Mouse (Mus musculus) small intestine, adult 2 months (tissue): ENCODE results near the gene Ankrd24. TPM values are rescaled to one million over a fixed set of nuclear protein-coding genes. Genes with fewer than 3 reads are reported as not detected.
"Not testable (repeated sequence)": the region's sequence is repeated elsewhere in the genome, so short reads cannot be mapped to it uniquely, and the experiment has no call there.

Experiments
- H3K27ac ChIP-seq: fragments of 200-500 bp; 2 replicates; pipeline ENCODE4 v1.5.1; 2012; ENCODE audit warnings: low read depth, low read length, control low read depth, inconsistent platforms; ENCODE audit not compliant: insufficient read depth
- H3K27me3 ChIP-seq: fragments of 200-500 bp; 2 replicates; pipeline ENCODE4 v1.6.1; 2012; ENCODE audit warnings: mild to moderate bottlenecking, moderate library complexity, low read length, inconsistent platforms; ENCODE audit not compliant: control insufficient read depth, insufficient read depth
- H3K36me3 ChIP-seq: fragments of 200-500 bp; 2 replicates; pipeline ENCODE4 v1.6.1; 2012; ENCODE audit warnings: mild to moderate bottlenecking, low read length, control low read depth, inconsistent platforms; ENCODE audit not compliant: control insufficient read depth, insufficient read depth
- H3K4me1 ChIP-seq: fragments of 200-500 bp; 2 replicates; pipeline ENCODE4 v1.6.1; 2012; ENCODE audit warnings: low read length, inconsistent platforms, mixed read lengths; ENCODE audit not compliant: control insufficient read depth, insufficient read depth, insufficient read length
- H3K4me3 ChIP-seq: fragments of 200-500 bp; 2 replicates; pipeline ENCODE4 v1.5.1; 2012; ENCODE audit warnings: low read depth, mild to moderate bottlenecking, control low read depth, inconsistent platforms, low read length, moderate library complexity
- CTCF ChIP-seq: fragments of 200-500 bp; IDR thresholded peaks from 2 replicates; pipeline ENCODE4 v1.5.1; 2012; ENCODE audit warnings: low read depth, mild to moderate bottlenecking, control low read depth, inconsistent platforms, low read length, moderate library complexity, mixed read lengths; ENCODE audit not compliant: insufficient replicate concordance, insufficient read length; ENCODE audit errors: extremely low read depth
- POLR2A ChIP-seq: fragments of 200-500 bp; IDR thresholded peaks from 2 replicates; pipeline ENCODE4 v1.6.1; 2012; ENCODE audit warnings: low read depth, mild to moderate bottlenecking, control low read depth, inconsistent platforms, low read length, moderate library complexity
- WGBS: fragments of 180-500 bp; shearing (Covaris S2); methylation state at CpG from one replicate; pipeline ENCODE4 v1.1.7; 2018; 5-methylcytosine and 5-hydroxymethylcytosine counted together
- polyA plus RNA-seq: library from polyadenylated mRNA; depleted of rRNA; stranded (reverse); fragments of >200 nt; gene quantifications from 2 replicates; pipeline ENCODE4 v1.2.3, GENCODE M21; 2012; rRNA removed

Ankrd24 gene
- polyA plus RNA-seq, 1 experiment, result 11.3 TPM

GRCm38 (mm10) chr10:81644716-81645115, 16.4 kb downstream of the Ankrd24 start:
- H3K4me1 ChIP-seq, result peaks cover 9% of the 10 kb centered on the region; the same call in 1 of the 2 replicates
- H3K27ac ChIP-seq, result no peak overlapping the region
- no peaks in the 10 kb centered on the region for H3K27me3 ChIP-seq
- no peaks in the 10 kb centered on the region for H3K36me3 ChIP-seq
- WGBS, result 95% methylated on average over 18 of the region's 18 CpGs
- TF ChIP-seq POLR2A (no peak), CTCF (no peak)
- H3K4me3 ChIP-seq, result no peak overlapping the region

GRCm38 (mm10) chr10:81645391-81645790, 17.1 kb downstream of the Ankrd24 start:
- Histone ChIP-seq H3K27me3 (no peaks in the 10 kb centered on the region), H3K27ac (no peak overlapping the region), H3K36me3 (no peaks in the 10 kb centered on the region), H3K4me3 (no peak overlapping the region), H3K4me1 (peaks cover 9% of the 10 kb centered on the region; the same call in 1 of the 2 replicates)
- whole genome bisulfite sequencing, result 92% methylated on average over 4 of the region's 4 CpGs
- TF ChIP-seq POLR2A (no peak), CTCF (no peak)

DNA sequence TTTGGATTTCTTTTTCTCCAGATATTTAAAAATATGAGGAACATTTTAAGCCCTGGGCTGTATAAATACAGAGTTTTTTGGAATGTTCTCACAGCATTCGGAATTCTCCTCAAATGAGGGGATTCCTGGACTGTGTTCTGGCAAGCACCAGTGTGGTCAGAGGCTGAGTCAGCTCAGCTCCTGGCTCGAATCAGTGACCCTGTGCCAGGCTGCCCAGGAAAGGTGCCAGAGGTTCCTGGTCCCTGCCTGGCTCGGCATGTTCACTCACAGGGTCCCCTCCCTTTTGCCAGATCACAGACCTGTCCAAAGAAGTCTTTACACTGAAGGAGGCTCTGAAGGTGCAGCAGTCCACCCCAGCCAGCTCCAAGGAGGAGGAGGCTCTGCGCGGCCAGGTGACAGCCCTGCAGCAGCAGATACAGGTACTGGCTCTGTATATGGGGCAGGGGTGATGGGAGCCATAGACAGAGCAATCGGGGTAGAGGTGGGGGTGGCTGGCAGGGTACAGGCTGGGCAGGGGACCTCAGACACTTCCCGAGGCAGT, 17.7 kb downstream of the Ankrd24 start:
- H3K36me3 ChIP-seq, result no peaks in the 10 kb centered on the region
- H3K4me3 ChIP-seq, result no peak overlapping the region
- H3K27me3 ChIP-seq, result no peaks in the 10 kb centered on the region
- TF ChIP-seq POLR2A, result no peak
- no peak for TF ChIP-seq CTCF
- 82% methylated on average over 7 of the region's 7 CpGs for WGBS
- H3K27ac ChIP-seq, result no peak overlapping the region
- peaks cover 9% of the 10 kb centered on the region; the same call in 1 of the 2 replicates for H3K4me1 ChIP-seq

DNA sequence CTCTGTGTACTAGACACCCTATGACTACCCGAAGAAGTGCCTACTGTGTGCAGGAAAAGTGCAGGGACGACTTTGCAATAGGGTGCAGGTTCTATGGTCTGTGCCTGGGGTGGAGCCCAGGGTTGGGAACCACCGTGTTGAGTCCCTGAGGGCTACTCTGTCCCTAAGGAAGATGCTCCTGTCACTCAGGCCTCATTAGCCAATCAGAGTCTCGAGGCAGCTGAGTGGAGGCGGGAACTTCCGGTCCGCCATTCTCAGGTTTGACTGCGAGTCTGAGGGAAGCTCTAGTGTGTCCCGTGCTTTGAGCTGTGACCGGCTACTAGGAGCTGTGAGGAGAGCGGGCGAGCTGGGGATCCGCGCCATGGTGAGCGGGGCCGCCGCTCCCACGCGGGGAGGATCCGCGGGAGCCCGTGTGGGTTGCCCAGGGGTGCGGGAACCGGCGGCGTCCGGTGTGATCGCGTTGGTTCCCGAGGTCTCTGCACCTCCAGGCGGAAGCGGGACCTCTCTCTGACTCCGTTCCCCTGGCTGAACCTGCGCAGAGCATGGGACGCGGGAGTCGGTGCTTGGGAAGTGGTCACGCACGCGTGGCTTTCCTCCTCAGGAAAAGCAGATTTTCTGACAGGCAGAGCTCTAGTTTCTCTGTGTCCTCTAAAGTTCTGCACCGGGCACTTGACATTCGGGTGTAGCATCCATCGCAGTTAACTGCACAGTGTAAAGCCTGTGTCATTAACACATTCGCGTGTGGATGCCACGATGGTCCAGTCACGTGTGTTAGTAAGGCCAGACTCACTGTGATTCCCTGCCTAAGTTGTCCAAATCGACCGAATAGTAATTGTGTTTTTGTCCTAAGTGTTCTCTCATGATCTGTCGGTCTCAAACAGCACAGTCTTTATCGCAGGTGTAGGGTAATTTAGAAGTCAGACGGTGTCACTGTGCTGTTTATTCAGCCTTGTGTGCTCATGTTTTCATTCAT, 20.7 kb downstream of the Ankrd24 start, which contains the start of gene Gm10778:
Gm10778 (plus strand) TSS at position 257 of the 973 bp plus-strand sequence.
- not testable (repeated sequence) for H3K27ac ChIP-seq, H3K4me1 ChIP-seq, H3K36me3 ChIP-seq, H3K27me3 ChIP-seq
- peak within 1 kb of the TSS; percentile 69 for H3K4me3 ChIP-seq
- under 1% methylated on average over 34 of the region's 52 CpGs for WGBS

- no peaks in the 10 kb centered on the region for H3K4me1 ChIP-seq
- TF ChIP-seq CTCF, result no peak
- no peak for TF ChIP-seq POLR2A
- no peaks in the 10 kb centered on the region for H3K27me3 ChIP-seq
- peaks cover 9% of the 10 kb centered on the region; the same call in 1 of the 2 replicates for H3K36me3 ChIP-seq
- H3K27ac ChIP-seq, result no peak overlapping the region
- H3K4me3 ChIP-seq, result no peak overlapping the region
- WGBS, result 96% methylated on average over 10 of the region's 10 CpGs
These were observed 26.8 kb downstream of the Ankrd24 start for GRCm38 (mm10) chr10:81655178-81655577.

DNA sequence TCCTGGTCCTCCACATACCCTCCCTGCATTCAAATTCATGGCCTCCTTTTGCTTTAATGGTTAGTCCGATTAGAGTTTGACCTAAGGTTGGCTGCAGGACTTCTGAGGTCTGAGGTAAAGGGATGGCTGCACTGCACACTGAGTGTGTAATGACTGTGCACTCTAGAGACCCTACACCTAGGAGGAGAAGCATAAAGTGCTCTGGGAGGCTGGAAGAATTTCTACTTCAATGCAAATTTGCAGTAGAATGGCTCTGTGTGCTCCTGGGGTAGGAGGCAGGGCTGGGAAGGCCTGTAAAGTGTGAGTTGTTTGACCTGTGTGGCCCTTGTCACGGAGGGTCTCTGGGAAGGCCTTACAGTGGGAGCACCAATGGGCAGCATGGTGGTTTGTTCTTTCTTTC, 27.8 kb downstream of the Ankrd24 start:
- H3K27ac ChIP-seq, result no peak overlapping the region
- peaks cover 9% of the 10 kb centered on the region; the same call in 1 of the 2 replicates for H3K36me3 ChIP-seq
- no peak overlapping the region for H3K4me3 ChIP-seq
- WGBS, result 98% methylated on average over 2 of the region's 2 CpGs
- TF ChIP-seq POLR2A (no peak), CTCF (no peak)
- no peaks in the 10 kb centered on the region for H3K27me3 ChIP-seq
- H3K4me1 ChIP-seq, result no peaks in the 10 kb centered on the region

- H3K27ac ChIP-seq, H3K27me3 ChIP-seq, H3K36me3 ChIP-seq, H3K4me1 ChIP-seq, H3K4me3 ChIP-seq: not testable (repeated sequence)
- no CpG with 5 or more reads among the region's 18 CpGs for WGBS
These were observed 58.8 kb downstream of the Ankrd24 start for GRCm38 (mm10) chr10:81687114-81687513.

Other genes with a start within 250 kb of the Ankrd24 start
- gene Dohh, start 244.1 kb upstream of the Ankrd24 start, polyA plus RNA-seq, result 86.8 and 113 TPM in 2 replicates
- 1.8 and 4.8 TPM in 2 replicates for gene Gm48551, start 244.1 kb upstream of the Ankrd24 start, polyA plus RNA-seq
- gene Gm48552, start 239.5 kb upstream of the Ankrd24 start, polyA plus RNA-seq, result 2.9 and 5.0 TPM in 2 replicates
- gene Smim24, start 235.5 kb upstream of the Ankrd24 start, polyA plus RNA-seq, result 2,702 and 6,898 TPM in 2 replicates
- gene Nfic, start 172.9 kb upstream of the Ankrd24 start, polyA plus RNA-seq, result 15.5 and 19.4 TPM in 2 replicates
- gene Celf5, start 145.8 kb upstream of the Ankrd24 start, polyA plus RNA-seq, result 1.1 and 3.3 TPM in 2 replicates
- 196 and 354 TPM in 2 replicates for gene Ncln, start 132.1 kb upstream of the Ankrd24 start, polyA plus RNA-seq
- gene S1pr4, start 128.4 kb upstream of the Ankrd24 start, polyA plus RNA-seq, result 4.0 and 5.6 TPM in 2 replicates
- gene Gna15, start 104.3 kb upstream of the Ankrd24 start, polyA plus RNA-seq, result 1.5 and 3.0 TPM in 2 replicates
- 318 and 828 TPM in 2 replicates for gene Gna11, start 83.3 kb upstream of the Ankrd24 start, polyA plus RNA-seq
- 1,054 and 3,003 TPM in 2 replicates for gene Aes, start 69.1 kb upstream of the Ankrd24 start, polyA plus RNA-seq
- gene Tle2, start 54.0 kb upstream of the Ankrd24 start, polyA plus RNA-seq, result 17.8 and 20.4 TPM in 2 replicates
- 7.3 and 34.4 TPM in 2 replicates for gene Tle6, start 27.5 kb upstream of the Ankrd24 start, polyA plus RNA-seq
- gene BC025920, start 22.3 kb upstream of the Ankrd24 start, polyA plus RNA-seq, result 0.33 and 0.58 TPM in 2 replicates
- gene Sirt6, start 743 bp upstream of the Ankrd24 start, polyA plus RNA-seq, result 16.4 and 34.7 TPM in 2 replicates
- 0.04 and 0.08 TPM in 2 replicates for gene Gm10778, start 20.5 kb downstream of the Ankrd24 start, polyA plus RNA-seq
- 0.05 TPM in 1 of 2 replicates, not detected in the other for gene Zfp433, start 76.3 kb downstream of the Ankrd24 start, polyA plus RNA-seq
- gene Gm3055, start 142.6 kb downstream of the Ankrd24 start, polyA plus RNA-seq, result not detected in 2 replicates
- gene Gm4767, start 183.6 kb downstream of the Ankrd24 start, polyA plus RNA-seq, result not detected in 2 replicates
- gene Gm32687, start 235.4 kb downstream of the Ankrd24 start, polyA plus RNA-seq, result 0.09 TPM in 1 of 2 replicates, not detected in the other